24 mouse cellular contexts compared by ENCODE assay signal in genomic region chr19:23042168-23042733, GRCm38 (mm10).
DNase-seq lines count a peak whose midpoint lies in the region; ATAC-seq and TF ChIP-seq lines count a peak whose summit lies in the region.
"Had no signal": no experiment of that assay in that cellular context is flagged by ENCODE, and none has a peak within 500 bp of the region (broad histone marks: within the 10 kb centered on the region; RNA-seq: fewer than 3 reads in every experiment).

No protein-coding gene starts in this region.

- ATAC-seq in intestine, embryonic 14.5 days (replicated peaks; ENCODE audit: low FRiP score, low TSS enrichment, low read depth) = no peak
- ATAC-seq: forebrain, embryonic 15.5 days; inflammation-experienced regulatory T-cells, adult 6 months; midbrain, embryonic 15.5 days had no signal

- no peak overlapping the region for H3K4me2 ChIP-seq in intestine, embryonic 14.5 days (ENCODE audit: low read length)
- H3K4me2 ChIP-seq: forebrain, embryonic 15.5 days; heart, embryonic 15.5 days; hindbrain, embryonic 14.5 days; liver, embryonic 15.5 days; midbrain, embryonic 15.5 days; neural tube, embryonic 12.5 days had no signal

- H3K9ac ChIP-seq in intestine, embryonic 14.5 days (ENCODE audit: low read length) = no peak overlapping the region
- H3K9ac ChIP-seq: forebrain, embryonic 15.5 days; heart, embryonic 15.5 days; hindbrain, embryonic 14.5 days; liver, embryonic 15.5 days; midbrain, embryonic 15.5 days; neural tube, embryonic 12.5 days had no signal

- H3K4me3 ChIP-seq in kidney, adult 2 months (ENCODE audit: insufficient read depth, low read depth, low read length) = no peak overlapping the region
- no peak overlapping the region for H3K4me3 ChIP-seq in intestine, embryonic 14.5 days (ENCODE audit: low read depth, low read length)
- H3K4me3 ChIP-seq: embryonic facial prominence, embryonic 10.5 days; forebrain, embryonic 15.5 days; heart, embryonic 15.5 days; limb, embryonic 10.5 days; liver, embryonic 15.5 days; megakaryocyte, embryonic 14.5 days; midbrain, embryonic 15.5 days; neural tube, embryonic 12.5 days had no signal

- H3K9me3 ChIP-seq in intestine, embryonic 14.5 days (ENCODE audit: control insufficient read depth, low read length) = no peaks in the 10 kb centered on the region
- H3K9me3 ChIP-seq: embryonic facial prominence, embryonic 10.5 days; forebrain, embryonic 15.5 days; heart, embryonic 15.5 days; limb, embryonic 10.5 days; liver, embryonic 15.5 days; megakaryocyte, embryonic 14.5 days; midbrain, embryonic 15.5 days; neural tube, embryonic 12.5 days had no signal

- no peaks in the 10 kb centered on the region for H3K27me3 ChIP-seq in kidney, adult 2 months (replicated peaks; ENCODE audit: control insufficient read depth, insufficient read depth, low read length)
- no peaks in the 10 kb centered on the region for H3K27me3 ChIP-seq in intestine, embryonic 14.5 days (replicated peaks; ENCODE audit: control insufficient read depth, insufficient read depth, low read length)
- H3K27me3 ChIP-seq: forebrain, embryonic 15.5 days; heart, embryonic 15.5 days; liver, embryonic 15.5 days; midbrain, embryonic 15.5 days; neural tube, embryonic 12.5 days had no signal

- TF ChIP-seq POLR2A in kidney, adult 2 months (IDR thresholded peaks at IDR 0.05; ENCODE audit: low read depth, low read length) = no peak

- H3K36me3 ChIP-seq in kidney, adult 2 months (ENCODE audit: control insufficient read depth, insufficient read depth, low read length) = no peaks in the 10 kb centered on the region
- no peaks in the 10 kb centered on the region for H3K36me3 ChIP-seq in intestine, embryonic 14.5 days (ENCODE audit: control insufficient read depth, insufficient read depth, low read length)
- H3K36me3 ChIP-seq: embryonic facial prominence, embryonic 10.5 days; forebrain, embryonic 15.5 days; heart, embryonic 15.5 days; limb, embryonic 10.5 days; liver, embryonic 15.5 days; midbrain, embryonic 15.5 days; neural tube, embryonic 12.5 days had no signal

- H3K27ac ChIP-seq in kidney, adult 2 months (ENCODE audit: insufficient read depth, low read depth, low read length) = peak overlapping the region; percentile 36
- H3K27ac ChIP-seq in intestine, embryonic 14.5 days (ENCODE audit: low read depth) = no peak overlapping the region
- H3K27ac ChIP-seq: embryonic facial prominence, embryonic 10.5 days; forebrain, embryonic 15.5 days; heart, embryonic 15.5 days; hindbrain, embryonic 14.5 days; limb, embryonic 10.5 days; liver, embryonic 15.5 days; midbrain, embryonic 15.5 days; neural tube, embryonic 12.5 days had no signal

- peak; percentile 62 for DNase-seq in kidney, adult 2 months
- no peak for DNase-seq in kidney, postnatal 4 days
- DNase-seq in lung, postnatal 25 days (ENCODE audit: low spot score) = peak; percentile 32
- DNase-seq in lung, postnatal 14 days = no peak
- peak; percentile 46 for DNase-seq in intestine, embryonic 14.5 days (ENCODE audit: low spot score)
- DNase-seq in adrenal gland, adult 8-10 months = no peak
- no peak for DNase-seq in yolk sac, embryonic 10.5 days (ENCODE audit: low spot score)
- DNase-seq: cerebellum, adult 11-12 months; cerebellum, postnatal 10 days; gastrocnemius, postnatal 25 days; heart, postnatal 36 days; liver; lung, postnatal 36 days; right cerebral cortex, postnatal 25 days had no signal

- peaks cover 26% of the 10 kb centered on the region for H3K4me1 ChIP-seq in kidney, adult 2 months (ENCODE audit: control insufficient read depth, insufficient read depth, low read length)
- no peaks in the 10 kb centered on the region for H3K4me1 ChIP-seq in intestine, embryonic 14.5 days (replicated peaks; ENCODE audit: control insufficient read depth, insufficient read depth, low read length)
- H3K4me1 ChIP-seq: embryonic facial prominence, embryonic 10.5 days; forebrain, embryonic 15.5 days; heart, embryonic 15.5 days; liver, embryonic 15.5 days; megakaryocyte, embryonic 14.5 days; midbrain, embryonic 15.5 days; neural tube, embryonic 12.5 days had no signal

- WGBS in kidney, adult 2 months = 34% methylated on average over 6 of the region's 6 CpGs
- 59% methylated on average over 6 of the region's 6 CpGs for WGBS in intestine, embryonic 14.5 days

- no peak for TF ChIP-seq CTCF in kidney, adult 2 months (conservative IDR thresholded peaks at IDR 0.05; ENCODE audit: insufficient read depth, insufficient read length, low read depth, low read length)

Comparison
In these comparisons a context has a peak if more than half of its experiments do, and no peak if none do; other contexts are left out.
1. DNase-seq: peak in kidney, adult 2 months (single experiment), lung, postnatal 25 days (single experiment) and intestine, embryonic 14.5 days (single experiment); none in kidney, postnatal 4 days (0 of 2), lung, postnatal 14 days (single experiment), adrenal gland, adult 8-10 months (single experiment) and yolk sac, embryonic 10.5 days (single experiment).